Mouse (Mus musculus): Measurements from ENCODE around the gene Serp2. TPM values are rescaled to one million over a fixed set of nuclear protein-coding genes. Genes with fewer than 3 reads are reported as not detected.

Serp2 gene
- polyA plus RNA-seq, 1 experiment from 2014 or later, result 255 TPM

DNA sequence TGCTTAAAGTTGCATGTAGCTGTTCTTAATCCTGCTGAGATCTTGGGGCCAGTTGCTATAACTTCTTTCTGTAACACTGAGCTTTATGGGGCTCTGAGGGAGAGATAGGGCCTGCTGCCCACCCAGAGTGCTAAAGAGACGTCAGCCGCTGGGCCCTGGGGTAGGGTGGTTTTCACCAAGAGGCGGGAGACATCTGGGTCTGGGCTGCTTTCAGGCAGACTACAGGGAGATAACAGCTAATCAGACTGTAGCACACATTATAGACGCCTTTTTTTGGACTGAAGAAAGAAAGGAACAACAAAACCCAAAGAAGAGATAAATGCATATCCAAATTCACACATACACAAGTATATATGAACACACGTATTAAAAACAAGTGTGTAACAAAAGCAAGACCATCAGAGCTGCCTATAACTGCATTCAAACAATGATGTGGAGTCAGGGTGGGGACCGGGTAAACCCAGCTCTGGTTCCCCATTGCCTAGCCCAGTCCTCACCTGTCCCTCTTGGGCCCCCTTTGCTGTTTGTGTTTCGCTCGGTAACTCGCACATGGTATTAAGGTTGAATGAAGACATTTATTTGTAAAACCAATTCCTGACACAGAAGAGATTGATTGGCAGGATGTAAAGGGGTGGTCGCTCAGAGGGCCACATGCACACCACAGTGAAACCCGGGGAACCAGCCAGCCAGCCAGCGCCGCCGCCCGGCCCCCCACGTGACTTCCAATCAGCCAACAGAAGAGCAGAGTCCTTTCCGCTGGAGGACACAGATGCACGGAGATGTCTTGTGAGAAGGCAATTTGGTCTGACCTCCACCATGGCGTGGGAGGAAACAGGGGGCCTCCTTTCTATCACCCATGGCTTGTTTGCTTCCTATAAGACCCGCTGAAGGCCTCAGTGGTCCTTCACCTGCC is 24.2 kb downstream of the Serp2 start:
- peak overlapping the region; percentile 8 for H3K9ac ChIP-seq (ENCODE audit: low read depth, low read length)

DNA sequence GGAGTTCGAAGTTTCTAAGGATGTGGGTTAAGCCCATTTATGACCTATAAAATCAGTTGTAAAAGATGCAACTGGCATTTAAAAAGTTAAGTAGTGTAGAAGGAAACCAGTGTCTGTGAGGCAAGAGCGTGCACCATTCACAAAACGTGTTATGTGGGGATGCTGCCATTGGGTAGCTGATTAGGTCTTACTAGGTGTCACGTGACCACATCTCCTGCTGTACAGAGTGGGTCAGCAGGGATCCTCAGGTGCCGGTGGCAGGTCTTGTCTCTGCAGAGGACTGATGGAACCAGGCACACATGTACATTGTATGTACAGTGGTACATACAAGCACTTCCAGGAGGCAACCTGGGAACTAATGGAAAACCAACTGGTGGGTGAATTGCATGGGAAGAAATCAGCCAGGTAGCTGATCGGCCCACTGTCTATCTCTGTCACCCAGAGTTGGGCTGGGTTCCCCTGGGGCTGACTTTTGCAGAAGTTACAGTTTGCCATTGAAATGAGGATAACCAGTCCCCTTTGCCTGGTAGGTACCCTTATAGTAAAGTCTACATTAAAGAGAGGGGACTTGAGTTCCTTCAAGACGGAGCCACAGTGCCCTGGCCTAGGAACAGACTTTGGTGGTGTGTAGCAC is 25.5 kb downstream of the Serp2 start:
- WGBS, result 94% methylated on average over 7 of the region's 7 CpGs
- Histone ChIP-seq H3K27me3 (replicated peaks; ENCODE audit: control insufficient read depth, insufficient read depth, low read length) (no peaks in the 10 kb centered on the region), H3K9me3 (ENCODE audit: control insufficient read depth, low read length) (no peaks in the 10 kb centered on the region), H3K4me3 (ENCODE audit: low read length) (no peak overlapping the region), H3K27ac (ENCODE audit: low read depth, low read length) (no peak overlapping the region), H3K4me2 (ENCODE audit: low read length) (no peak overlapping the region), H3K36me3 (ENCODE audit: control insufficient read depth, insufficient read depth, low read length) (0 out of 2 replicates have a peak, but pooled peaks cover 3% of the 10 kb centered on the region), H3K9ac (ENCODE audit: low read depth, low read length) (no peak overlapping the region), H3K4me1 (ENCODE audit: control insufficient read depth, insufficient read depth, low read depth, low read length) (peaks cover 8% of the 10 kb centered on the region)
- ATAC-seq, result no peak

More for the DNA sequence above, 24.2 kb downstream of the Serp2 start:
- 32% methylated on average over 20 of the region's 20 CpGs for WGBS
- peak overlapping the region; percentile 2; the same call in 1 of the 2 replicates for H3K4me3 ChIP-seq (ENCODE audit: low read length)
- H3K27me3 ChIP-seq (replicated peaks; ENCODE audit: control insufficient read depth, insufficient read depth, low read length), result no peaks in the 10 kb centered on the region
- peak; percentile 79 for ATAC-seq
- 0 out of 2 replicates have a peak, but pooled peaks cover 3% of the 10 kb centered on the region for H3K36me3 ChIP-seq (ENCODE audit: control insufficient read depth, insufficient read depth, low read length)
- H3K27ac ChIP-seq (ENCODE audit: low read depth, low read length), result peak overlapping the region; percentile 69
- H3K4me2 ChIP-seq (ENCODE audit: low read length), result peak overlapping the region; percentile 44
- peaks cover 8% of the 10 kb centered on the region for H3K4me1 ChIP-seq (ENCODE audit: control insufficient read depth, insufficient read depth, low read depth, low read length)
- H3K9me3 ChIP-seq (ENCODE audit: control insufficient read depth, low read length), result no peaks in the 10 kb centered on the region

DNA sequence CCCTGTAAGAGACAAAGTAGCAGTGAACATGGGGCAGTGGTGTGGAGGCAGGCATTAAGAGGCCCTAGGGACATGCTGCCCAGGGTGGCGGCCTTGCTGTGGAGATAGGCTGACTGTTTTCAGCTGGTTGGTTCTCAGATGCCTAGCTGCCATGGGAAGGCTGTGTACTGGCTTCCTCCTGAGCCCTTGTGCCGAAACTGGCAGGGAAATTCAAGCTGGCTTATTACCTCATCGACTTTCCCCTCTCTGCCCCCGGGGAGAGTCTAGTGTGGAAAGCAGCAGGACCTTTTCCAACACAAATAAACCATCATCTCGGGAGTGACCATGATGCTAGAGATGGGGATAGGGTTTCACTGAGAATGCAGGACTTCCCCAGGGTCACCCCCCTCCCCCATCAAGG is 28.0 kb downstream of the Serp2 start:
- Histone ChIP-seq H3K4me3 (ENCODE audit: low read length) (no peak overlapping the region), H3K27me3 (replicated peaks; ENCODE audit: control insufficient read depth, insufficient read depth, low read length) (no peaks in the 10 kb centered on the region), H3K36me3 (ENCODE audit: control insufficient read depth, insufficient read depth, low read length) (0 out of 2 replicates have a peak, but pooled peaks cover 3% of the 10 kb centered on the region), H3K9ac (ENCODE audit: low read depth, low read length) (no peak overlapping the region), H3K9me3 (ENCODE audit: control insufficient read depth, low read length) (no peaks in the 10 kb centered on the region), H3K27ac (ENCODE audit: low read depth, low read length) (no peak overlapping the region), H3K4me1 (ENCODE audit: control insufficient read depth, insufficient read depth, low read depth, low read length) (peaks cover 8% of the 10 kb centered on the region), H3K4me2 (ENCODE audit: low read length) (no peak overlapping the region)
- no peak for ATAC-seq
- WGBS, result 38% methylated on average over 5 of the region's 5 CpGs

DNA sequence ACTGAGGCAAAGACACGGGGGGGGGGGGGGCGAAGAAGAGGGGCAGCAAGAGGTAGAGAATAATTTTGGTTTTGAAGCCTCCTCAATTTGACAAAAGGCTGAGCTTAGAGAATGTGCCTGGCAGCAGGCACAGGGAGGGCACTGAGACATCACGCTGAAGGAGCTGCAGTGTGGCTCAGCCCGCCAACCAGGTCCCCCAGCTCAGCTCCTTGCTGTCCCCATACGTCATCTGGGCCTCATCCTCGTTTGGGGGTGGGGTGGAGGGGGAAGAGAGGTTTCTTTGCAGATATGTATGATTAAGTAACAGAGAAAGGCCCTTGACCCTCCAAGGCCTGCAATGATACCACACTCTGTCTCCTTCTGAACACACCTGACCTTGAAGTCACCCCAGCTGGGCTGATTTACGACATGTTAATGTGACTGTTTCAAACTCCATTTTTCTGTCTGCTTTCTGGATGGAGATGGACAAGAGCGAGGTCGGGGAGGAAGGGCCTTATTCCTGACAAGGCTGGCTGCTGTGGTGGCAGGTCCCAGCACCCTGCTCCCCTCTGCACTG is 28.9 kb downstream of the Serp2 start:
- H3K4me1 ChIP-seq (ENCODE audit: control insufficient read depth, insufficient read depth, low read depth, low read length), result peaks cover under 1% of the 10 kb centered on the region
- H3K27me3 ChIP-seq (replicated peaks; ENCODE audit: control insufficient read depth, insufficient read depth, low read length), result no peaks in the 10 kb centered on the region
- 0 out of 2 replicates have a peak, but pooled peaks cover 3% of the 10 kb centered on the region for H3K36me3 ChIP-seq (ENCODE audit: control insufficient read depth, insufficient read depth, low read length)
- no peak overlapping the region for H3K27ac ChIP-seq (ENCODE audit: low read depth, low read length)
- no peak overlapping the region for H3K9ac ChIP-seq (ENCODE audit: low read depth, low read length)
- ATAC-seq, result no peak
- H3K4me3 ChIP-seq (ENCODE audit: low read length), result no peak overlapping the region
- WGBS, result 64% methylated on average over 9 of the region's 9 CpGs
- no peaks in the 10 kb centered on the region for H3K9me3 ChIP-seq (ENCODE audit: control insufficient read depth, low read length)
- no peak overlapping the region for H3K4me2 ChIP-seq (ENCODE audit: low read length)

DNA sequence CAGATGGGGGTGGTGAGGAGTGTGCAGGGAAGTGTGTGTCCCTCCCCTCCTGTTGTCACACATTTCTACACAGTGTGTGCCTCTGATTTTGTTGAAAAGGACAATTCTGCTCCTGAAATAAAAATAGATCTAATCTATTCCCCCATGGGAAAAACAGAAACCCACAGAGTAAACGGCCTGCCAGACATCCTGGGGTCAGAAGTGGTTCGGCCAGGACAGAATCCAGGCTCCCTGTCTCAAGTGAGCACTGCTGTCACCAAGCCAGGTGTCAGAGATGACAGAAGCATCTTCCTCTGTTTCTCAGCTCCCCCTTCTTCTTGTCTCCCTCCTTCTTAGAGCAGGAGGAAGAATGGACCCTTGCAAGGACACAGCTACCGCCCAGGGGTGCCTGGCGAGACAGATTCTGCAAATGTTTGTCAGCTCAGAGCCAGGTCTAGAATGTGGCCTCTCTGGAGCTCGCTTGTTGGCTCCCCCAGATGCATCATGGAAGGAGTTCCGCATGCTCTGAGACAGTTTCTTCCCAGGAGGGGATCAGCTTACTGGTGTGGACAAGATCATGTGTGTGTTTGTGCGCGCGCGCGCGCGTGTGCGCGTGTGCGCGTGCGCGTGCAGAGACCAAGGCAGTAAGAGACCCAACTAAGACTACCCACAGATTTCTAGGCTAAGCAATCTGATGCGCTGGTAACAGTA is 29.5 kb downstream of the Serp2 start:
- Histone ChIP-seq H3K27ac (ENCODE audit: low read depth, low read length) (no peak overlapping the region), H3K4me2 (ENCODE audit: low read length) (no peak overlapping the region), H3K9me3 (ENCODE audit: control insufficient read depth, low read length) (no peaks in the 10 kb centered on the region), H3K27me3 (replicated peaks; ENCODE audit: control insufficient read depth, insufficient read depth, low read length) (no peaks in the 10 kb centered on the region), H3K4me3 (ENCODE audit: low read length) (no peak overlapping the region), H3K36me3 (ENCODE audit: control insufficient read depth, insufficient read depth, low read length) (0 out of 2 replicates have a peak, but pooled peaks cover 3% of the 10 kb centered on the region), H3K9ac (ENCODE audit: low read depth, low read length) (no peak overlapping the region), H3K4me1 (ENCODE audit: control insufficient read depth, insufficient read depth, low read depth, low read length) (no peaks in the 10 kb centered on the region)
- WGBS, result 90% methylated on average over 20 of the region's 20 CpGs
- no peak for ATAC-seq

DNA sequence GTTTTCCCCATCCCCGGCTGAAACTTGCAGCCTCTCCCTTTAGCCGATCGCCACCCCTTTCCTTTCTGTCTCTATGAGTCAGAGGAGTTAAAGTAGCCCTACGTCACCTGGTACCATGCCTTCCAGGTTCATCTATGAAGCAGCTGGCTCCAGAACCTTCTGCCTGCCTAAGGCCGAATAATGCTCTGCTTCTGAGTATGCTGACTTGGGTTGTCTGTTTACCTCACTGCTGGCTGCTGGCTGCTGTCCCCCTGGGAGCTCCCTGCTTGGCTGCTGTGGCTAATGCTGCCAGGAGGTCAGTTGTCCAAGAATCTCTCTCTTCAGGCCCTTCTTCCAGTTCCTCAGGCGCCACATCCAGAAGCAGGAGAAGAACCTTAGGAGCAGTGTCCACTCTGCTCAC is 30.2 kb downstream of the Serp2 start:
- H3K36me3 ChIP-seq (ENCODE audit: control insufficient read depth, insufficient read depth, low read length), result 0 out of 2 replicates have a peak, but pooled peaks cover 3% of the 10 kb centered on the region

DNA sequence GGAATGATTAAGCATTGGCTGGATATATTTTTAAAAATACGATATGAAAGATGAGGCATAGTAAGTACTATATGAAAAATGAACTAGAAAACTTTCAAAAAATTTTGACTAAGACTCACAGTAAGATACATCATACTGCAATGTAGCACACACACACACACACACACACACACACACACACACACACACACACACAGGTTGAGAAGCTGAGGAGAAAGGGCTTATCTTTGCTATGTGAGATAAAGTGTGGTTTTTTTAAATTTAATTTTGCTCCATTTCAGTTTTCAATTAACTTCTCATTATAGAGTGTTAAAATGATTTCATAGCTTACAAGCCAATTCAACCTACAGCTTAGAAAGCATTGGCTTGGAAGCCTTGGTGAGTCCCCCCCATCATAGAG is 33.3 kb downstream of the Serp2 start:
- Histone ChIP-seq H3K9ac (ENCODE audit: low read depth, low read length) (no peak overlapping the region), H3K27me3 (replicated peaks; ENCODE audit: control insufficient read depth, insufficient read depth, low read length) (no peaks in the 10 kb centered on the region), H3K36me3 (ENCODE audit: control insufficient read depth, insufficient read depth, low read length) (no peaks in the 10 kb centered on the region), H3K4me1 (ENCODE audit: control insufficient read depth, insufficient read depth, low read depth, low read length) (no peaks in the 10 kb centered on the region), H3K9me3 (ENCODE audit: control insufficient read depth, low read length) (no peaks in the 10 kb centered on the region), H3K4me2 (ENCODE audit: low read length) (no peak overlapping the region), H3K27ac (ENCODE audit: low read depth, low read length) (no peak overlapping the region), H3K4me3 (ENCODE audit: low read length) (no peak overlapping the region)
- WGBS, result 93% methylated on average over 1 of the region's 1 CpGs
- no peak for ATAC-seq

More for the DNA sequence above, 30.2 kb downstream of the Serp2 start:
- Histone ChIP-seq H3K27me3 (replicated peaks; ENCODE audit: control insufficient read depth, insufficient read depth, low read length) (no peaks in the 10 kb centered on the region), H3K27ac (ENCODE audit: low read depth, low read length) (no peak overlapping the region), H3K9me3 (ENCODE audit: control insufficient read depth, low read length) (no peaks in the 10 kb centered on the region), H3K9ac (ENCODE audit: low read depth, low read length) (no peak overlapping the region), H3K4me2 (ENCODE audit: low read length) (no peak overlapping the region), H3K4me1 (ENCODE audit: control insufficient read depth, insufficient read depth, low read depth, low read length) (no peaks in the 10 kb centered on the region), H3K4me3 (ENCODE audit: low read length) (no peak overlapping the region)
- ATAC-seq, result no peak; the same call in 1 of the 2 replicates
- WGBS, result 83% methylated on average over 6 of the region's 6 CpGs

DNA sequence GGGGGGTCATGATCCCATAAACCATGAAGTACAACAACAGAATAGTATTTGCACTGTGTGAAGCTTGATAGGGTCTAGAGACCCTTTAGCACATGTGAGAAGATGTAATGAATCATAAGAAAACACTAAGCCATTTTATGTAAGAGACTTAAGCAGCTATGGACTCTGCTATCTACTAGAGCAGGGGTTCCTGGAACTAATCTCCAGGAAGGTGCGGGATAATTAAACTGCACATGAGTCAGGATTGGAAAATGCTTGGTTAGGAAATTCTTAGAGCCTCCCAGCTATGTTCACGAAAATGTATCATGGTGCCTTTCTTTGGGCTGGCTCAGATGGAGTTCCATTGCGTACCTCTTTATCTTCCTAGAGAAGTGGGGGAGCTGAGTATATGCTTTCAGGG is 35.4 kb downstream of the Serp2 start:
- Histone ChIP-seq H3K9ac (ENCODE audit: low read depth, low read length) (no peak overlapping the region), H3K4me2 (ENCODE audit: low read length) (no peak overlapping the region), H3K27me3 (replicated peaks; ENCODE audit: control insufficient read depth, insufficient read depth, low read length) (no peaks in the 10 kb centered on the region), H3K4me3 (ENCODE audit: low read length) (no peak overlapping the region), H3K36me3 (ENCODE audit: control insufficient read depth, insufficient read depth, low read length) (no peaks in the 10 kb centered on the region), H3K9me3 (ENCODE audit: control insufficient read depth, low read length) (no peaks in the 10 kb centered on the region), H3K4me1 (ENCODE audit: control insufficient read depth, insufficient read depth, low read depth, low read length) (no peaks in the 10 kb centered on the region), H3K27ac (ENCODE audit: low read depth, low read length) (no peak overlapping the region)
- ATAC-seq, result no peak
- WGBS, result 94% methylated on average over 3 of the region's 3 CpGs
